Mouse (Mus musculus) E14TG2a.4 (cell line): ENCODE results near the gene Slc5a8.

Source experiments
- H3K27me3 ChIP-seq: 2 replicates; pipeline ENCODE4 v1.6.1; 2014; ENCODE audit warnings: low read length, control low read depth; ENCODE audit not compliant: insufficient read depth
- H3K36me3 ChIP-seq: 2 replicates; pipeline ENCODE4 v1.6.1; 2014; ENCODE audit warnings: low read length, control low read depth; ENCODE audit not compliant: insufficient read depth
- H3K4me1 ChIP-seq: replicated peaks from 2 replicates; pipeline ENCODE4 v1.6.1; 2014; ENCODE audit warnings: low read depth, low read length, control low read depth
- H3K4me3 ChIP-seq: replicated peaks from 2 replicates; pipeline ENCODE4 v1.5.1; 2014; ENCODE audit warnings: mild to moderate bottlenecking, low read length
- H3K9me3 ChIP-seq: 2 replicates; pipeline ENCODE4 v1.6.1; 2014; ENCODE audit warnings: low read length, control low read depth
- CTCF ChIP-seq: conservative IDR thresholded peaks from 2 replicates; pipeline ENCODE4 v1.5.1; 2014; ENCODE audit warnings: low read length
- NANOG ChIP-seq: IDR thresholded peaks from 2 replicates; pipeline ENCODE4 v1.6.1; 2014; ENCODE audit warnings: borderline replicate concordance, low read length, mixed read lengths
- POU5F1 ChIP-seq: IDR thresholded peaks from 2 replicates; pipeline ENCODE4 v1.6.1; 2014; ENCODE audit warnings: low read length, borderline replicate concordance

The Slc5a8 gene

DNA sequence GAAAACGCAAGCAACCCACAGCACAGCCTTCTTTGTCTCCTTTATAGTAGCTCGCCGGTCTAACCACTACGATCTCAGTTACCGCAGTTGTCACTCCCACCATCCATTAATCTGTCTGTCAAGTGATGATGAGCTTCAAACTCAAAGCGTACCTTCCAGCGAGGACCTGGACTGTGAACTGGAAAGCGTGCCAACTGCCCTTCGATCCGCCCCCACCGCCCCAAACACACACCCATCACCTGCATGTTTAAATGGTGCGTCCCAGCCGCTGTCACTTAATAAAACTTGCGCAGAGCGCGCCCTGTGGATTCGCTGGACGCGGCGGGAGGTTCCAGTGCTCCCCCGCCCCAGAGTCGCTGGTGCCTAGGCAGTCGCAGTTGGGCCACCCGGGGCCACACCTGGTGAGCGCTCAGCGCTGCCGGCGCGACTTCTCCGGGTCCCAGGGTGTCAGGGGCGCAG is at the start of gene Slc5a8:
TSS of gene Slc5a8 (plus strand) at position 361 of the 459 bp plus-strand sequence.
- Histone ChIP-seq H3K4me1 (peaks cover 15% of the 10 kb centered on the region; the same call in 1 of the 2 replicates), H3K4me3 (peak within 1 kb of the TSS; percentile 79), H3K27me3 (peaks cover 35% of the 10 kb centered on the region), H3K9me3 (no peaks in the 10 kb centered on the region), H3K36me3 (no peaks in the 10 kb centered on the region)
- TF ChIP-seq CTCF (no peak), NANOG (no peak), POU5F1 (no peak)

DNA sequence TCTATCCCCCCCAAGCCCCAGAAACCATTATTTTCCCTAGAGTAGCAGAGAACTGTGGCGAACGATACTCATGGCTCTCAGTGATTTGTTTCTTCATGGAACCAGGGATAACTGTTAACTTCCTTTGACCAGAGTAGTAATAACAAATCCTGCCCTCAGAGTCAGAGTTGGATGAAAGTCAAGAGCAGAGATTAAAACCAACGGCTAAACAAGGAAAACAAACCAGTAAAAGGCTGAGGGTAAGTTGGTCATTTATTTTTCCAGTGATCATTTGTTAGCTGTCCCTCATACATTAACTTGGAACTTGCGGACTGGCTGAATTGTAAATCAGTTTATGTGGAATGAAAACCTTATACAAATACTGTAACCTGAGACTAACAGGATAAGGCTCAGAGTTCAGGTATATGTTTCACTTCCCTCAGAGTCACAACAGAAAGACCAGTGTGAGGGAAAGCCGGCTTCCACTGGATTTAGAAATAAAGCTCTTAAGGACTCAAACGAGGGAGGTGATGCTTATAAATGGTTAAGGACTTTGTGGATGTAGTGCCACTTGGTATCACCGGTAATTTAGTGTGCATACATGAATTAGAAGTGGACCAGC is 36.8 kb upstream of the Slc5a8 start:
- no peak for TF ChIP-seq NANOG
- no peak for TF ChIP-seq POU5F1
- TF ChIP-seq CTCF = no peak
- Histone ChIP-seq H3K4me3 (no peak overlapping the region), H3K9me3 (no peaks in the 10 kb centered on the region), H3K27me3 (no peaks in the 10 kb centered on the region), H3K36me3 (no peaks in the 10 kb centered on the region), H3K4me1 (no peaks in the 10 kb centered on the region)

DNA sequence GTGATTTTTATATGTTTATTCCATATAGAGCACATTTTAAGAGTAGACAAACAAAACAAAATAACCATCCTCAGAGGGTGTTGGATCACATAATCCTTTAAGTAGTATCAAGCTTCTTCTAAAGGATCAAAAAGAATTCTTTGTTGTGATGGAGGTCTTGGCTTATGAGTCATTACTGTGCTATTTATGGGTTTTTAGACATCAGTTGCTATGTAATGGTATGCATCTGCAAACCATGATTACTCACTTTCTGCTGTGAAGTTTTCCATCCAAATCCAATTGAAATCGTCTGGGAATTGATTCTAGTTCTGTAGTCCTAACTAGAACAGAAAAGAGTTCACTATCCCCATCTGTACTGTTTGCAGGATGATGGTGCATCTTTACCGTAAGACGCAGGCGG is 35.8 kb upstream of the Slc5a8 start:
- TF ChIP-seq CTCF (no peak), POU5F1 (no peak)
- H3K4me1 ChIP-seq = no peaks in the 10 kb centered on the region
- H3K9me3 ChIP-seq = no peaks in the 10 kb centered on the region
- H3K27me3 ChIP-seq = no peaks in the 10 kb centered on the region
- no peak overlapping the region for H3K4me3 ChIP-seq
- no peaks in the 10 kb centered on the region for H3K36me3 ChIP-seq

DNA sequence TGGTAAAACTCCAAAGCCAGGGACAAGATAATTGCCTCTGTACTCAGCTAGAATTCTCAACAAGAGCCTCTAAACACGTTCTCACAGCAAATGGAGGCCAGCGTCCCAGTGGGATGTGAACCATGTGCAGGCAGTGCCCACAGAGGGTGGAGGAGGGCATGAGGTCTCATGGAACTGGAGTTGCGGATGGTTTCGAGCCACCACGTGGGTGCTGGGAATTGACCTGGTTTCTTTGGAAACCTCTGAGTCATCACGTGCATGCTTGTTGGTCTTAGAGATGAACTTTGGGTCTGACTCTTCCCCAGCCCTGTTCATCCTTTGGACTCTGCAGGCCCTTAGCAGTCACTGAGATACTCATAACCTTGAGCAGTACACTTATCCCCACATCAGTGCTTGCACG is 32.5 kb upstream of the Slc5a8 start:
- H3K36me3 ChIP-seq = no peaks in the 10 kb centered on the region
- TF ChIP-seq CTCF (no peak), NANOG (no peak), POU5F1 (no peak)
- no peaks in the 10 kb centered on the region for H3K4me1 ChIP-seq
- H3K27me3 ChIP-seq = no peaks in the 10 kb centered on the region
- no peaks in the 10 kb centered on the region for H3K9me3 ChIP-seq
- no peak overlapping the region for H3K4me3 ChIP-seq

DNA sequence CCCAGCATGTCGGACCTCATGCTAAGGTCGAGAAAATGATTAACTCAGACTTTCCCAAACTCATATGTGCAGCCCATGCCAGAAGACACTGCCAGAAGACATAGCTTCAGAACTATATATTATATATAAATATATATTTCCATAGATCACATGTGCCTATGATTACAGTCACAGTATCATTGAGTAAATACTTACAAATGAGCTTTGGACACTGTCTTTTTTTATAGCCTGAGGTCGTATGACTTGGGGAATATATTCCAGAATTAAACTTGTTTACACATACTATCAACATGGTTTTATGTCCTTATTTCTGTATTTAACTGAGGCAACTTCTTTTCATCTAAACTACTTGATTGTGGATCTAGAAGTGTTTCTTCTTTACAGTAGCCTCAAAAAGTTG is 24.9 kb upstream of the Slc5a8 start:
- Histone ChIP-seq H3K9me3 (no peaks in the 10 kb centered on the region), H3K4me1 (no peaks in the 10 kb centered on the region), H3K36me3 (no peaks in the 10 kb centered on the region), H3K4me3 (no peak overlapping the region), H3K27me3 (no peaks in the 10 kb centered on the region)
- TF ChIP-seq POU5F1 = no peak
- TF ChIP-seq NANOG = no peak
- TF ChIP-seq CTCF = no peak

DNA sequence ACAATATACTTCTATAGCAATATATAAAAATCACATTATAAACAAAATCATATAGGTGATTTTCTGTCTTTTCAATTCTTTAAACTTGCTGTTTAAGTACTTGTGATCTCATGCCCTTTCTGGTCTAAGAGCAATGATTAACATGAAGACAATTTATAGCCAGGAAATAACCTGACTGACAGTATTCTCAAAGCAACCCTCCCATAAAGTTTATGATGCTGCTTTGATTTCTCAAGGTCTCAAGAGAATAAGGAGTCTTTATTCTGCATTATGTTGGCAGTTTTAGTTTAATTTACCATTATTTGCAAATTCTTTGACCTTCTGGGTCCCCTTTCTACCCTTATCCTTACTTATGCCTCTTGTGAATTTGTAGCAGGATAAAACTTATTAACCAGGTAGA is 24.4 kb upstream of the Slc5a8 start:
- Histone ChIP-seq H3K9me3 (no peaks in the 10 kb centered on the region), H3K27me3 (no peaks in the 10 kb centered on the region), H3K4me3 (no peak overlapping the region), H3K36me3 (no peaks in the 10 kb centered on the region), H3K4me1 (no peaks in the 10 kb centered on the region)
- TF ChIP-seq CTCF (no peak), POU5F1 (no peak), NANOG (no peak)

DNA sequence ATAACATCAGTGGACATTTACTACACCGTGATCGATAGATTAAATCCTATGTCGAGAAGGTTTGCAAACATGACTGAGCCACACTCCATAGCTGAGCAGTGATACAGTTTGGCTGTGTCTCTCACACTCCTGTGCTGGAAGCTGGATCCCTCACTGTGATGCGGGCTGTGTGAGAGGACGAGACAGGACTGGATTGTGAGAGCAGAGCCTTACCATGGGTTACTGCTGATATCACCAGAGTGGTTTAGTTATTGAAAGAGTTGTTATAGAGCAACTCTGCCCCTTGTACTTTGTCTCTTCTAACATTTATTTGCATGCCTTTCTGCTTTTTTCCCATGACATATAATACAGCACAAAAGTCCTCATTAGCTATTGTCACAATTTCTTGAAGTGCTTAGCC is 23.5 kb upstream of the Slc5a8 start:
- Histone ChIP-seq H3K36me3 (no peaks in the 10 kb centered on the region), H3K9me3 (no peaks in the 10 kb centered on the region), H3K27me3 (no peaks in the 10 kb centered on the region), H3K4me3 (no peak overlapping the region), H3K4me1 (no peaks in the 10 kb centered on the region)
- TF ChIP-seq CTCF (no peak), NANOG (no peak), POU5F1 (no peak)

DNA sequence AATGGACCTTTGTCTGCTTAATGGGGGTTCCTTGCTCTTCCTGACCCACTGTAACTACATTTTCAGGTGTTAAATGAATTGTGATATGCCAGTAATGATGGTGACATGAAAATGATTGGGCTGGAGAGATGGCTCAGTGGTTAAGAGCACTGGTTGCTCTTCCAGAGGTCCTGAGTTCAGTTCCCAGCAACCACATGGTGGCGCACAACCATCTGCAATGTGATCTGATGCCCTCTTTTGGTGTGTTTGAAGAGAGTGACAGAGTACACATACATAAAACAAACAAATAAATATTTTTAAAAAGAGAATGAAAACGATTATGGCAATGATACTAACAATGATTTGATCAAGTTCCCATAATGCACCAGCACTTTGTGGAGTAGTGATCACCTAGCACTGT is 19.8 kb upstream of the Slc5a8 start:
- H3K36me3 ChIP-seq = no peaks in the 10 kb centered on the region
- H3K27me3 ChIP-seq = no peaks in the 10 kb centered on the region
- H3K9me3 ChIP-seq = no peaks in the 10 kb centered on the region
- no peak overlapping the region for H3K4me3 ChIP-seq
- TF ChIP-seq CTCF (no peak), POU5F1 (no peak)
- H3K4me1 ChIP-seq = no peaks in the 10 kb centered on the region

DNA sequence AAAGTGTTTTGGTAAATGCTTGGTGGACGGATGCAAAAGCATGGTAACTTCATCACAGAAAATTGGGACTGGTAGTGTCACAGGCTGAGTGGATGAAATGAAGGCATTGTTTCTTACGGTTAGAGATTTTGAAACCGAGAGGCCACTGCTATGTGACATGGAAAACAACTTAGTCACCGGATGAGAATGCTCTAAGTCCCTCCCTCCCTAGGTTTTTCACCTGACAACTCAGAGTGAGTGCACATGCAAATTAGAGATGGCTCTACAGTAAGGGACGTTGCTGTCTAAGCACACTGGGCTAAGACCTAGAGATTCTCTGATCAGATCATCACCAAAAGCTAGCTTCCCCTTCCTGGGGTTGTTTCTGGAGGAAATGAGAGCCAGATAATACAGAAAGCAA is 10.9 kb upstream of the Slc5a8 start:
- no peak for TF ChIP-seq CTCF
- TF ChIP-seq NANOG = no peak
- TF ChIP-seq POU5F1 = no peak
- Histone ChIP-seq H3K4me1 (peaks cover 9% of the 10 kb centered on the region), H3K36me3 (no peaks in the 10 kb centered on the region), H3K9me3 (no peaks in the 10 kb centered on the region), H3K27me3 (peaks cover 7% of the 10 kb centered on the region; the same call in 1 of the 2 replicates), H3K4me3 (no peak overlapping the region)
